32 mouse cellular contexts compared by ENCODE assay signal in the genomic region with DNA sequence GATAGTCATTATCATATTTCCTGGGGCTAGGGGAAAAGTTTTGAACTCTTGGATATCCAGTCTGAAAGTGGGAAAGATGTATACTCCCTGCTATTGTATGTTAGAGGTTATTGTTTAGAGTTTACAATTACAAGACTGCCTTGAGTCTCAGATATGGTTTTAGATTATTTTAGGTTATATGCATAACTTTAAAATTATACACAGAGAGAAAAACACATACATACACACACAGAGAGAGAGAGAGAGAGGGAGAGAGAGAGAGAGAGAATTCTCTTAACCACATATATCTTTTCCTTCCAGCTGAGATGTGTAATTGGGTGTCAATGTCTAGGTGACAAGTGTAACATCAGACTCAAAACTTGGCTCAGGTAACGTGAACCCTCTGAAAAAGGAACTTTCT. TPM values are rescaled to one million over a fixed set of nuclear protein-coding genes. Genes with fewer than 3 reads are reported as not detected.
"Had no signal": no experiment of that assay in that cellular context is flagged by ENCODE, and none has a peak within 500 bp of the region (broad histone marks: within the 10 kb centered on the region; RNA-seq: fewer than 3 reads in every experiment).

A gene (plus strand): TSS at position 301 of the 400 bp plus-strand sequence.

- H3K4me2 ChIP-seq: embryonic facial prominence, embryonic 12.5 days; embryonic facial prominence, embryonic 13.5 days; embryonic facial prominence, embryonic 15.5 days; forebrain, embryonic 12.5 days; forebrain, embryonic 13.5 days; forebrain, embryonic 15.5 days had no signal

- H3K4me1 ChIP-seq: embryonic facial prominence, embryonic 10.5 days; embryonic facial prominence, embryonic 12.5 days; embryonic facial prominence, embryonic 13.5 days; embryonic facial prominence, embryonic 15.5 days had no signal

- DNase-seq: cerebellum, adult 2 months; cerebellum, adult 8-10 months; cerebellum, adult 9-10 months; cerebellum, adult 9-11 months; cerebellum, postnatal 10 days; cerebellum, postnatal 14 days; cerebellum, postnatal 25 days; cerebellum, postnatal 36 days; embryo, embryonic 11 days; forebrain, postnatal 0 days; gastrocnemius, adult 2 months; gastrocnemius, postnatal 10 days; gastrocnemius, postnatal 14 days; gastrocnemius, postnatal 25 days; gastrocnemius, postnatal 36 days; heart, adult 18-20 months; heart, adult 2 months had no signal

- ATAC-seq: forebrain, embryonic 13.5 days; forebrain, embryonic 14.5 days; forebrain, embryonic 15.5 days; forebrain, embryonic 16.5 days; forebrain, postnatal 0 days had no signal

- H3K9ac ChIP-seq: embryonic facial prominence, embryonic 12.5 days; embryonic facial prominence, embryonic 13.5 days; embryonic facial prominence, embryonic 15.5 days; forebrain, embryonic 12.5 days; forebrain, embryonic 13.5 days; forebrain, embryonic 15.5 days; forebrain, postnatal 0 days had no signal

- H3K36me3 ChIP-seq: embryonic facial prominence, embryonic 13.5 days; forebrain, embryonic 12.5 days; forebrain, embryonic 15.5 days had no signal

- H3K27me3 ChIP-seq: embryonic facial prominence, embryonic 12.5 days; embryonic facial prominence, embryonic 13.5 days; embryonic facial prominence, embryonic 15.5 days; forebrain, embryonic 12.5 days; forebrain, embryonic 13.5 days; forebrain, embryonic 15.5 days had no signal

- H3K4me3 ChIP-seq: embryonic facial prominence, embryonic 10.5 days; embryonic facial prominence, embryonic 12.5 days; embryonic facial prominence, embryonic 13.5 days; embryonic facial prominence, embryonic 15.5 days; erythroblast, embryonic 14.5 days; forebrain, embryonic 10.5 days; forebrain, embryonic 12.5 days; forebrain, embryonic 13.5 days; forebrain, embryonic 15.5 days; gastrocnemius, adult 2 months; heart, adult 2 months had no signal

- H3K27ac ChIP-seq: embryonic facial prominence, embryonic 10.5 days; embryonic facial prominence, embryonic 12.5 days; embryonic facial prominence, embryonic 13.5 days; embryonic facial prominence, embryonic 15.5 days; forebrain, embryonic 10.5 days; forebrain, embryonic 12.5 days; forebrain, embryonic 13.5 days; forebrain, embryonic 15.5 days; gastrocnemius, adult 2 months; heart, adult 2 months had no signal

- H3K9me3 ChIP-seq: embryonic facial prominence, embryonic 10.5 days; embryonic facial prominence, embryonic 12.5 days; embryonic facial prominence, embryonic 13.5 days; embryonic facial prominence, embryonic 15.5 days; forebrain, embryonic 10.5 days; forebrain, embryonic 12.5 days; forebrain, embryonic 13.5 days; forebrain, embryonic 15.5 days had no signal

RNA-seq across cellular contexts. Expression of the gene that starts here (rescaled TPM):
- polyA plus RNA-seq: cerebellum, adult 2 months; cortical plate, adult 2 months; embryonic facial prominence, embryonic 10.5 days; embryonic facial prominence, embryonic 11.5 days; embryonic facial prominence, embryonic 12.5 days; embryonic facial prominence, embryonic 13.5 days; embryonic facial prominence, embryonic 15.5 days; erythroblast, embryonic 14.5 days; forebrain, embryonic 10.5 days; forebrain, embryonic 11.5 days; forebrain, embryonic 12.5 days; forebrain, embryonic 13.5 days; forebrain, embryonic 14.5 days; forebrain, embryonic 15.5 days; forebrain, embryonic 16.5 days; forebrain, postnatal 0 days; frontal cortex, adult 2 months; heart, adult 2 months had no signal
